Mouse (Mus musculus) limb, embryonic 12.5 days (tissue): ENCODE data around the gene Lefty1. TPM values are rescaled to one million over a fixed set of nuclear protein-coding genes. Genes with fewer than 3 reads are reported as not detected.
A peak's percentile ranks its signal among the peaks of the same experiment; 100 is the strongest.
"Not testable (repeated sequence)": the region's sequence is repeated elsewhere in the genome, so short reads cannot be mapped to it uniquely, and the experiment has no call there.

ENCODE experiments used
- ATAC-seq: fragments of 200-750 bp; cut with Nextera tagmentation; 2 replicates; pipeline ENCODE4 v1.8.0; 2017; ENCODE audit warnings: low read depth, moderate TSS enrichment; ENCODE audit not compliant: insufficient number of reproducible peaks, insufficient read depth, low FRiP score, low TSS enrichment
- H3K27ac ChIP-seq: fragments of 300-500 bp; sonication (generic); 2 replicates; pipeline ENCODE4 v1.5.1; 2016; ENCODE audit warnings: mild to moderate bottlenecking, moderate library complexity
- H3K27me3 ChIP-seq: fragments of 300-500 bp; sonication (generic); 2 replicates; pipeline ENCODE4 v1.6.1; 2016; ENCODE audit warnings: mild to moderate bottlenecking, moderate library complexity
- H3K36me3 ChIP-seq: fragments of 300-500 bp; sonication (generic); 2 replicates; pipeline ENCODE4 v1.6.1; 2016; ENCODE audit warnings: mild to moderate bottlenecking, moderate library complexity
- H3K4me1 ChIP-seq: fragments of 300-500 bp; sonication (generic); replicated peaks from 2 replicates; pipeline ENCODE4 v1.6.1; 2016
- H3K4me2 ChIP-seq: fragments of 300-500 bp; sonication (generic); 2 replicates; pipeline ENCODE4 v1.6.1; 2016; ENCODE audit warnings: mild to moderate bottlenecking, moderate library complexity
- H3K4me3 ChIP-seq: fragments of 300-500 bp; sonication (generic); replicated peaks from 2 replicates; pipeline ENCODE4 v1.5.1; 2016; ENCODE audit warnings: mild to moderate bottlenecking
- H3K9ac ChIP-seq: fragments of 300-500 bp; sonication (generic); replicated peaks from 2 replicates; pipeline ENCODE4 v1.6.1; 2016; ENCODE audit warnings: mild to moderate bottlenecking, moderate library complexity
- H3K9me3 ChIP-seq: fragments of 300-500 bp; sonication (generic); 2 replicates; pipeline ENCODE4 v1.6.1; 2016; ENCODE audit warnings: mild to moderate bottlenecking, moderate library complexity
- WGBS: fragments of 180-500 bp; shearing (Covaris S2); methylation state at CpG from one replicate; pipeline ENCODE4 v1.1.7; 2016; 5-methylcytosine and 5-hydroxymethylcytosine counted together
- polyA plus RNA-seq: library from polyadenylated mRNA; unstranded; fragments of >200 nt; fragmentation: Nextera tagmentation; extraction: Ambion mirVana; gene quantifications from 2 replicates; pipeline ENCODE4 v1.2.1, GENCODE M21; 2016

The Lefty1 gene
- polyA plus RNA-seq, 1 experiment from 2014 or later = 0.36 TPM

DNA sequence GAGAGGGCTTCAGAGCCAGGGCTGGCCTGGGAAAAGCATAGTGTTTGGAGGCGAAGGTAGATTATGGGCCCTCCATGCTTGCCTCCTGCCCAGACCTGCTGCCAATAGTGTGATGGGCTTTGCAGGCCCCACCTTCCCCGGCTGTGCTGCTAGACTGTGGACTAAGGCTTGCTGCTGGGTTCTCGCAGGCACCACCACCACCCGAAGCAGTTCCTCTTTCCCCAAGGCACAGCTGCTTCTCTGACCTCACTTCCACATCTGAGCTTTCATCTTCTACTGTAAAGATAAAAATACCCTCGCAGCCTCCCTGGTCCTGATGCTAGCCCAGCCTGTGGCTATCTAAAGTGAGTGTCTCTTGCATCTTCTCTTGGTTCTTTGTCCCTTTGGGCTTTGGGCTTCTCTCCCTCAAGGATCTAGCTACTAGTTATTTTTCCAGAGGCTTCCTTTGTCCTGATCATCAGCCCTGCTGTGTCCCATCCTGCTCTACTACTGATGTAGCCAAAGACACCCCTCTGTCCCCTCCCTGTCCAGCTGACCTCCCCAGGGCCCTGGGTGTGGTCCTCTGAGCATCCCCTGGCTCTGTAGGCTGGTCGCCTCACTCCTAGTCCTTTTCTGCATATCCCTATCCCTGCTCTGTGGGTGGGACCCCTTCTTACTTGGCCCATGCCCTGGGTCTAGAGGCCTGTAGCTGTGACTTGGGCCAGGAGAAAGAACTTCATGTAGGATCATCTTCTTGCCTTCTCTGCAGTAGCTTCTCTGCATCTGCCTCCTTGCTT is 12.4 kb upstream of the Lefty1 start:
- no peak overlapping the region for H3K4me2 ChIP-seq
- no peaks in the 10 kb centered on the region; the same call in 1 of the 2 replicates for H3K27me3 ChIP-seq
- H3K9me3 ChIP-seq = no peaks in the 10 kb centered on the region
- no peak for ATAC-seq
- WGBS = 62% methylated on average over 6 of the region's 6 CpGs
- no peak overlapping the region for H3K9ac ChIP-seq
- no peak overlapping the region for H3K4me3 ChIP-seq
- H3K36me3 ChIP-seq = no peaks in the 10 kb centered on the region
- H3K4me1 ChIP-seq = no peaks in the 10 kb centered on the region
- no peak overlapping the region for H3K27ac ChIP-seq

GRCm38 (mm10) chr1:180924737-180925136 is 10.1 kb upstream of the Lefty1 start:
- no peaks in the 10 kb centered on the region for H3K4me1 ChIP-seq
- peaks cover 3% of the 10 kb centered on the region for H3K27me3 ChIP-seq
- no peak overlapping the region for H3K9ac ChIP-seq
- 26% methylated on average over 2 of the region's 2 CpGs for WGBS
- no peak overlapping the region for H3K4me3 ChIP-seq
- no peak overlapping the region for H3K4me2 ChIP-seq
- H3K36me3 ChIP-seq = no peaks in the 10 kb centered on the region
- ATAC-seq = no peak
- no peak overlapping the region for H3K27ac ChIP-seq
- H3K9me3 ChIP-seq = no peaks in the 10 kb centered on the region

- Histone ChIP-seq H3K27ac (no peak overlapping the region), H3K9me3 (no peaks in the 10 kb centered on the region), H3K4me3 (no peak overlapping the region), H3K36me3 (no peaks in the 10 kb centered on the region), H3K27me3 (peaks cover 12% of the 10 kb centered on the region), H3K9ac (no peak overlapping the region), H3K4me2 (no peak overlapping the region), H3K4me1 (no peaks in the 10 kb centered on the region)
- WGBS = 73% methylated on average over 4 of the region's 4 CpGs
- ATAC-seq = no peak
Observed at GRCm38 (mm10) chr1:180926286-180926685, 8.5 kb upstream of the Lefty1 start.

DNA sequence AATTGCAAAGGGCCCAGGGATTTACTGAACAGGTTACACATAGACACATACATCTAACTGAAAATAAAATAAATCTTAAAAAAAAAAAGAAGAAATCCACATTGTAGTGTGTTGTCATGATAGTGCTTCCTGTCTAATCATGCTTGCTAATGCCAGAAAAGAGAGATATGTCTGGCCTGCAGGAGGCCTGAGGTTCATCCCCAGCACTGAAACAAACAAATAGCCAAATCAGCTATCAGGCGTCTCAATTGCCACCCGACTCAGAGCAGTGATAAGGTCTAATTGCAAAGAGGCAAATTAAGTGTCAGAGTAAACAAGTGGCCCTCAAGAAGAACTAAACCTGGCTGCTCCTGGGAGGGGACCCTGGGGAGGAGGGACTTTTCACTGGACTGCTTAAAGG is 5.2 kb upstream of the Lefty1 start:
- WGBS = 25% methylated on average over 2 of the region's 2 CpGs
- Histone ChIP-seq H3K4me1 (peaks cover under 1% of the 10 kb centered on the region), H3K36me3 (no peaks in the 10 kb centered on the region)

GRCm38 (mm10) chr1:180931106-180931505 is 3.7 kb upstream of the Lefty1 start:
- H3K4me1 ChIP-seq = peaks cover 5% of the 10 kb centered on the region
- H3K27ac ChIP-seq = no peak overlapping the region
- H3K9ac ChIP-seq = no peak overlapping the region
- peaks cover 47% of the 10 kb centered on the region for H3K27me3 ChIP-seq
- 74% methylated on average over 3 of the region's 3 CpGs for WGBS
- H3K9me3 ChIP-seq = no peaks in the 10 kb centered on the region
- H3K4me2 ChIP-seq = no peak overlapping the region
- no peak overlapping the region for H3K4me3 ChIP-seq
- ATAC-seq = no peak
- H3K36me3 ChIP-seq = no peaks in the 10 kb centered on the region

More for the DNA sequence above, 5.2 kb upstream of the Lefty1 start:
- no peak overlapping the region for H3K4me2 ChIP-seq
- no peak overlapping the region for H3K9ac ChIP-seq
- no peak for ATAC-seq
- peaks cover 32% of the 10 kb centered on the region for H3K27me3 ChIP-seq
- no peak overlapping the region for H3K27ac ChIP-seq
- no peaks in the 10 kb centered on the region for H3K9me3 ChIP-seq
- H3K4me3 ChIP-seq = no peak overlapping the region

GRCm38 (mm10) chr1:180933659-180934058 is 1.2 kb upstream of the Lefty1 start:
- H3K36me3 ChIP-seq = no peaks in the 10 kb centered on the region
- 23% methylated on average over 6 of the region's 6 CpGs for WGBS
- H3K4me2 ChIP-seq = no peak overlapping the region
- no peak overlapping the region for H3K4me3 ChIP-seq
- no peak overlapping the region for H3K9ac ChIP-seq
- no peak for ATAC-seq
- no peak overlapping the region for H3K27ac ChIP-seq
- peaks cover 73% of the 10 kb centered on the region for H3K27me3 ChIP-seq
- no peaks in the 10 kb centered on the region for H3K9me3 ChIP-seq
- peaks cover 12% of the 10 kb centered on the region for H3K4me1 ChIP-seq

- Histone ChIP-seq H3K4me3 (peak overlapping the region; percentile 32), H3K27me3 (peaks cover 75% of the 10 kb centered on the region), H3K4me2 (peak overlapping the region; percentile 53), H3K4me1 (peaks cover 18% of the 10 kb centered on the region)
- H3K36me3 ChIP-seq, ATAC-seq, H3K9ac ChIP-seq, H3K27ac ChIP-seq, H3K9me3 ChIP-seq: not testable (repeated sequence)
- 2% methylated on average over 39 of the region's 41 CpGs for WGBS
Observed at GRCm38 (mm10) chr1:180936610-180937398, 2.0 kb downstream of the Lefty1 start.

DNA sequence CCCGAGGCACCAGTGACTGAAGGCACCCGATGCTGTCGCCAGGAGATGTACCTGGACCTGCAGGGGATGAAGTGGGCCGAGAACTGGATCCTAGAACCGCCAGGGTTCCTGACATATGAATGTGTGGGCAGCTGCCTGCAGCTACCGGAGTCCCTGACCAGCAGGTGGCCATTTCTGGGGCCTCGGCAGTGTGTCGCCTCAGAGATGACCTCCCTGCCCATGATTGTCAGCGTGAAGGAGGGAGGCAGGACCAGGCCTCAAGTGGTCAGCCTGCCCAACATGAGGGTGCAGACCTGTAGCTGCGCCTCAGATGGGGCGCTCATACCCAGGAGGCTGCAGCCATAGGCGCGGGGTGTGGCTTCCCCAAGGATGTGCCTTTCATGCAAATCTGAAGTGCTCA is 2.8 kb downstream of the Lefty1 start:
- H3K27ac ChIP-seq, H3K36me3 ChIP-seq, H3K9me3 ChIP-seq, ATAC-seq, H3K9ac ChIP-seq, H3K4me2 ChIP-seq, H3K4me3 ChIP-seq: not testable (repeated sequence)
- Histone ChIP-seq H3K4me1 (peaks cover 19% of the 10 kb centered on the region), H3K27me3 (peaks cover 78% of the 10 kb centered on the region)
- WGBS = 23% methylated on average over 13 of the region's 13 CpGs

DNA sequence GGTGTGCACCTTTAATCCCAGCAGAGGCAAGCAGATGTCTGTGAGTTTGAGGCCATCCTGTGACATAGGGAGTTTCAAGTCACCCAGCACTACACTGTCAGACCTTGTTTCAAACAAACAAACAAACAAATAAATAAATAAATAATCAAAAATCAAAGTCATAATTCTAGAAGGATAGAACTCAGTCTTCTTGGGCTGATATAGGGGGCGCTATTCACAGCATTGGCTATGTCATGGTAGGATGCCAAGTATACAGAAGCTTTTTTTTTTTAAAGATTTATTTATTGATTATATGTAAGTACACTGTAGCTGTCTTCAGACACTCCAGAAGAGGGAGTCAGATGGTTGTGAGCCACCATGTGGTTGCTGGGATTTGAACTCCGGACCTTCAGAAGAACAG is 4.0 kb downstream of the Lefty1 start:
- not testable (repeated sequence) for ATAC-seq, H3K36me3 ChIP-seq, H3K9ac ChIP-seq, H3K4me2 ChIP-seq, H3K27ac ChIP-seq, H3K4me3 ChIP-seq, H3K9me3 ChIP-seq
- Histone ChIP-seq H3K4me1 (peaks cover 29% of the 10 kb centered on the region), H3K27me3 (peaks cover 80% of the 10 kb centered on the region)
- whole genome bisulfite sequencing = 81% methylated on average over 2 of the region's 2 CpGs

DNA sequence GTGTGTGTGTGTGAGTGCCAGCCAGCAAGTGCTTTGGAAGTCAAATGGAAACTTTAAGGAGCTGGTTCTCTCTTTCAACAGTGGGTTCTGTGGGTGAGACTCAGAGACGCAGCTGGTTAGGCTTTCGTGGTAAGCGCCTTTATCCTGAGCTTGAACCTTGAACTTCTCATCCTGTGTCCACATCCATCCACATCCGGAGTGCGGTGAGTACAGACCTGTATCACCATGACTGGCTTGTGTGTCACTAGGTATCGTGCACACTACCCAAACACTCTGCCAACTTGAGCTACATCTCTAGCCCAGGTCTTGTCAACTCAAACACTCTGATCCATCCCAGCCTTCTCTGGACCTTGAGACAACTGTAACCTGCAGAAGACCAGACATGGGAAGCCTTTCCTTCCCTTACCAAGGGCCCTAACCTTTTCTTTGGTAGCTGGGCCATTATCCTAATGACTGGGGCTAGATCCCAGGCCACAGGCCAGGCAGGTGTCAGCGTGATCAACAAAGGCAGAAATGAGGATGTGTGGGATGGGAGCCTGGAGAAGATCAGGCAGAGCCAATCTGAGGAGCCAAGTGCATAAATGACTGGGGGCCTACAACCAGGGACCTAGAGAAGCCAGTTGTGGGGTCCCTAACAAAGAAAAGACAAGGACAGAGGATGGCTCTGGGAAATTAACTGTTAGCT is 6.1 kb downstream of the Lefty1 start:
- H3K4me1 ChIP-seq = peaks cover 44% of the 10 kb centered on the region
- peak overlapping the region; percentile 85 for H3K4me2 ChIP-seq
- no peak overlapping the region for H3K27ac ChIP-seq

DNA sequence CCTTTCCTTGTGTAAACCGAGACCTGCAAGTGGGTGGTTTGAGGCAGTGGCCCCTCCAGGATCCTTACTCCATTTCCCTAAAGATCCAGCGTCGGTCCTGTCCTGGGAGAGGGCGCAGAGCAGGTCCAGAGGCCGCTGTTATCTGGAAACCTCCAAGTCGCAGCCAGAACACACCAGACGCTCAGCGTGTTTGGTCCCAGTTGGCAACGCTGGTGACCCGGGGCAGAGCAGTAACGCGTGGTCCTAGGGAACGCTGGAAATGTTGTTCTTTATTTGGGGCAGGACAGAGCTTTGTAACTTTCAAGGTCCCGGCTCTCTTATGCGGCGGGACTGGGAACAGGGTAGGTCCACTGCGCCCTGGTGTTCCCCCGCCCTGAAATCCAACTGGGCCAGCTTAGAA is 6.9 kb downstream of the Lefty1 start:
- H3K27me3 ChIP-seq = peaks cover 56% of the 10 kb centered on the region
- 2% methylated on average over 18 of the region's 18 CpGs for WGBS
- peak overlapping the region; percentile 84 for H3K4me3 ChIP-seq
- H3K9me3 ChIP-seq = no peaks in the 10 kb centered on the region
- H3K4me2 ChIP-seq = peak overlapping the region; percentile 85
- peaks cover 48% of the 10 kb centered on the region for H3K4me1 ChIP-seq
- 0 out of 2 replicates have a peak overlapping the region, but pooled peaks have one; percentile 64 for H3K27ac ChIP-seq
- peaks cover 1% of the 10 kb centered on the region; the same call in 1 of the 2 replicates for H3K36me3 ChIP-seq
- peak overlapping the region; percentile 80 for H3K9ac ChIP-seq
- no peak for ATAC-seq

More for the DNA sequence above, 6.1 kb downstream of the Lefty1 start:
- H3K9me3 ChIP-seq = no peaks in the 10 kb centered on the region
- no peak for ATAC-seq
- H3K27me3 ChIP-seq = peaks cover 64% of the 10 kb centered on the region
- WGBS = 80% methylated on average over 7 of the region's 7 CpGs
- H3K9ac ChIP-seq = no peak overlapping the region; the same call in 1 of the 2 replicates
- H3K36me3 ChIP-seq = no peaks in the 10 kb centered on the region
- peak overlapping the region; percentile 84 for H3K4me3 ChIP-seq
